In genomic region chr9:34749877-34750276, GRCm38 (mm10) we compare ENCODE assay signal across 14 mouse cellular contexts.
DNase-seq lines count a peak whose midpoint lies in the region; ATAC-seq lines count a peak whose summit lies in the region.
"Had no signal": no experiment of that assay in that cellular context is flagged by ENCODE, and none has a peak within 500 bp of the region (broad histone marks: within the 10 kb centered on the region; RNA-seq: fewer than 3 reads in every experiment).

No protein-coding gene starts in this region.

- no peaks in the 10 kb centered on the region for H3K9me3 ChIP-seq in hindbrain, embryonic 13.5 days
- H3K9me3 ChIP-seq in hindbrain, embryonic 12.5 days (replicated peaks): no peaks in the 10 kb centered on the region
- H3K9me3 ChIP-seq: kidney, embryonic 15.5 days; limb, embryonic 12.5 days had no signal

- no peaks in the 10 kb centered on the region; the same call in 1 of the 2 replicates for H3K27me3 ChIP-seq in hindbrain, embryonic 13.5 days
- H3K27me3 ChIP-seq in hindbrain, embryonic 12.5 days: peaks cover 8% of the 10 kb centered on the region; the same call in 1 of the 2 replicates
- H3K27me3 ChIP-seq: kidney, embryonic 15.5 days; limb, embryonic 12.5 days had no signal

- no peak overlapping the region for H3K9ac ChIP-seq in hindbrain, embryonic 13.5 days
- no peak overlapping the region for H3K9ac ChIP-seq in hindbrain, embryonic 12.5 days
- H3K9ac ChIP-seq: kidney, embryonic 15.5 days; limb, embryonic 12.5 days; lung, embryonic 14.5 days had no signal

- 54% methylated on average over 4 of the region's 4 CpGs for WGBS in hindbrain, embryonic 13.5 days
- 65% methylated on average over 4 of the region's 4 CpGs for WGBS in hindbrain, embryonic 12.5 days

- H3K27ac ChIP-seq in hindbrain, embryonic 13.5 days: no peak overlapping the region
- H3K27ac ChIP-seq in hindbrain, embryonic 12.5 days: no peak overlapping the region
- H3K27ac ChIP-seq: kidney, embryonic 15.5 days; limb, embryonic 12.5 days had no signal

- H3K4me2 ChIP-seq in hindbrain, embryonic 13.5 days: no peak overlapping the region
- no peak overlapping the region for H3K4me2 ChIP-seq in hindbrain, embryonic 12.5 days (replicated peaks)
- H3K4me2 ChIP-seq: kidney, embryonic 15.5 days; limb, embryonic 12.5 days; lung, embryonic 14.5 days had no signal

- ATAC-seq in hindbrain, embryonic 13.5 days (ENCODE audit: low FRiP score): peak; percentile 47; the same call in 1 of the 2 replicates
- no peak for ATAC-seq in hindbrain, embryonic 12.5 days (ENCODE audit: low FRiP score)
- no peak for ATAC-seq in megakaryocyte progenitor cell, adult 5-6 weeks (replicated peaks; ENCODE audit: poor library complexity)
- ATAC-seq: inflammation-experienced regulatory T-cells, adult 6 months had no signal

- no peaks in the 10 kb centered on the region for H3K36me3 ChIP-seq in hindbrain, embryonic 13.5 days
- H3K36me3 ChIP-seq in hindbrain, embryonic 12.5 days: no peaks in the 10 kb centered on the region
- H3K36me3 ChIP-seq: kidney, embryonic 15.5 days; limb, embryonic 12.5 days had no signal

- H3K4me1 ChIP-seq in hindbrain, embryonic 13.5 days (replicated peaks): peaks cover 18% of the 10 kb centered on the region
- peaks cover 8% of the 10 kb centered on the region; the same call in 1 of the 2 replicates for H3K4me1 ChIP-seq in hindbrain, embryonic 12.5 days

- H3K4me3 ChIP-seq in hindbrain, embryonic 13.5 days: no peak overlapping the region
- no peak overlapping the region for H3K4me3 ChIP-seq in hindbrain, embryonic 12.5 days
- H3K4me3 ChIP-seq: heart, adult 2 months; kidney, embryonic 15.5 days; limb, embryonic 12.5 days had no signal

- DNase-seq in 3134 (ENCODE audit: extremely low read depth, insufficient read length, low spot score): peak; percentile 36
- DNase-seq in NIH3T3 (ENCODE audit: low read depth): peak; percentile 41
- DNase-seq in cerebellum, postnatal 10 days: peak; percentile 92 to 96
- DNase-seq in urinary bladder, postnatal 36 days (ENCODE audit: low spot score in 2 of 2): no peak
- no peak for DNase-seq in adrenal gland, postnatal 25 days
- DNase-seq: adrenal gland, postnatal 10 days; lung, embryonic 14.5 days had no signal

Comparison
In these comparisons a context has a peak if more than half of its experiments do, and no peak if none do; other contexts are left out.
1. DNase-seq: peak in 3134 (single experiment), NIH3T3 (single experiment) and cerebellum, postnatal 10 days (2 of 2); none in urinary bladder, postnatal 36 days (0 of 2) and adrenal gland, postnatal 25 days (single experiment).